Mouse (Mus musculus): Measurements from ENCODE around the gene Mindy4b-ps.
"Not testable (repeated sequence)": the region's sequence is repeated elsewhere in the genome, so short reads cannot be mapped to it uniquely, and the experiment has no call there.

Mindy4b-ps gene

GRCm38 (mm10) chr3:58822211-58822610, at the start of gene Mindy4b-ps:
TSS of gene Mindy4b-ps (minus strand) at chr3:58822311.
- no peak for DNase-seq

GRCm38 (mm10) chr3:58871882-58872281, 49.8 kb upstream of the Mindy4b-ps start:
- not testable (repeated sequence) for DNase-seq

- DNase-seq: no peak
These were observed 43.6 kb upstream of the Mindy4b-ps start for GRCm38 (mm10) chr3:58865690-58866089.

GRCm38 (mm10) chr3:58862976-58863375, 40.9 kb upstream of the Mindy4b-ps start:
- DNase-seq: no peak

- no peak for DNase-seq
These were observed 21.3 kb upstream of the Mindy4b-ps start for GRCm38 (mm10) chr3:58843415-58843814.

- no peak for DNase-seq
These were observed 11.5 kb upstream of the Mindy4b-ps start for GRCm38 (mm10) chr3:58833442-58834160.

- no peak for DNase-seq
These were observed 10.8 kb upstream of the Mindy4b-ps start for GRCm38 (mm10) chr3:58832888-58833287.

- no peak for DNase-seq
These were observed 9.5 kb upstream of the Mindy4b-ps start for GRCm38 (mm10) chr3:58831586-58831985.

- DNase-seq: no peak
These were observed 7.8 kb upstream of the Mindy4b-ps start for GRCm38 (mm10) chr3:58829926-58830325.

GRCm38 (mm10) chr3:58828366-58829153, 6.4 kb upstream of the Mindy4b-ps start:
- no peak for DNase-seq

GRCm38 (mm10) chr3:58826266-58826665, 4.2 kb upstream of the Mindy4b-ps start:
- DNase-seq: no peak

GRCm38 (mm10) chr3:58817337-58817736, 4.8 kb downstream of the Mindy4b-ps start:
- DNase-seq: no peak

GRCm38 (mm10) chr3:58814191-58814590, 7.9 kb downstream of the Mindy4b-ps start:
- no peak for DNase-seq

- DNase-seq: no peak
These were observed 11.8 kb downstream of the Mindy4b-ps start for GRCm38 (mm10) chr3:58810353-58810752.

- DNase-seq: no peak
These were observed 12.8 kb downstream of the Mindy4b-ps start for GRCm38 (mm10) chr3:58809111-58809915.

- DNase-seq: no peak
These were observed 13.5 kb downstream of the Mindy4b-ps start for GRCm38 (mm10) chr3:58808636-58809035.

- no peak for DNase-seq
These were observed 17.4 kb downstream of the Mindy4b-ps start for GRCm38 (mm10) chr3:58804745-58805144.

- no peak for DNase-seq
These were observed 23.4 kb downstream of the Mindy4b-ps start for GRCm38 (mm10) chr3:58798676-58799075.

GRCm38 (mm10) chr3:58798245-58798644, 23.9 kb downstream of the Mindy4b-ps start:
- no peak for DNase-seq

GRCm38 (mm10) chr3:58789473-58789872, 32.6 kb downstream of the Mindy4b-ps start:
- no peak for DNase-seq

- DNase-seq: no peak
These were observed 33.1 kb downstream of the Mindy4b-ps start for GRCm38 (mm10) chr3:58789033-58789432.

- no peak for DNase-seq
These were observed 35.6 kb downstream of the Mindy4b-ps start for GRCm38 (mm10) chr3:58786470-58786869.

- DNase-seq: peak; percentile 37 to 61
These were observed 36.2 kb downstream of the Mindy4b-ps start for GRCm38 (mm10) chr3:58785863-58786262.

All from lung, postnatal 4 days (tissue).